Mouse (Mus musculus) bone marrow macrophage, adult 2 months (primary cell): ENCODE results near the gene 9130023H24Rik.

Experiments used
- CTCF ChIP-seq: IDR thresholded peaks from 2 replicates; pipeline ENCODE4 v1.5.1; 2012; ENCODE audit warnings: low read depth, mild to moderate bottlenecking, low read length, moderate library complexity
- POLR2A ChIP-seq: IDR thresholded peaks from 2 replicates; pipeline ENCODE4 v1.6.1; 2012; ENCODE audit warnings: mild to moderate bottlenecking, low read depth, low read length, borderline replicate concordance

GRCm38 (mm10) chr7:128279750-128280149 is 41.9 kb upstream of the 9130023H24Rik start:
- TF ChIP-seq POLR2A (no peak), CTCF (no peak)
